Mouse (Mus musculus): ENCODE data around the gene Mfn1.

DNA sequence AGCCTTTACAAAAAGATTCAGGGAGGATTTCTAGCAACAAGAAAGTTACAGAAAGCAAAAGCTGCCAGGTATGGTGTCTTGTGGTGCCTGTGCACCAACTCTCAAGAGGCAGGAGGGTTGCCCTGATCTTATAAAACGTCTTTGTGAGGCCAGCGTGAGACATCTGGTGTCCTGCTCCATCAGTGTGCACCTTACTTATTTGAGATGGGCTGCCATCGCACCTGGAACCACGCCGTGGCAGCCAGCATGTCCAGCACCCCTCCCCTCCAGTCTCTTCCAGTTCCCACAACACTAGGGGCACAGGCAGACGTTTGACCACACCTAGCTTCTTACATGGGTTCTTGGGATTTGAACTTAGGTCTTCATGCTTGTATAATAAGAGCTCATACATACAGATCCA lies 41.1 kb upstream of the Mfn1 start:
- TF ChIP-seq CTCF (IDR thresholded peaks at IDR 0.05; ENCODE audit: low read depth, low read length) (no peak), POLR2A (IDR thresholded peaks at IDR 0.05; ENCODE audit: extremely low read depth, insufficient read depth, low read length) (no peak)

All from liver, adult 2 months (tissue).